Mouse (Mus musculus): ENCODE measurements around the gene Chil1. TPM values are rescaled to one million over a fixed set of nuclear protein-coding genes. Genes with fewer than 3 reads are reported as not detected.

Chil1 gene
- polyA plus RNA-seq, 1 experiment from 2014 or later = 3.3 TPM

- Histone ChIP-seq H3K4me3 (no peak overlapping the region), H3K27ac (no peak overlapping the region), H3K9ac (no peak overlapping the region), H3K4me1 (peaks cover 17% of the 10 kb centered on the region), H3K36me3 (no peaks in the 10 kb centered on the region), H3K9me3 (replicated peaks) (no peaks in the 10 kb centered on the region), H3K27me3 (peaks cover 29% of the 10 kb centered on the region), H3K4me2 (replicated peaks) (no peak overlapping the region)
- ATAC-seq (ENCODE audit: low FRiP score) = no peak
- WGBS = 71% methylated on average over 5 of the region's 5 CpGs
These were observed 48.0 kb downstream of the Chil1 start for GRCm38 (mm10) chr1:134229806-134230575.

- Histone ChIP-seq H3K9ac (no peak overlapping the region), H3K4me3 (no peak overlapping the region), H3K27me3 (peaks cover 37% of the 10 kb centered on the region), H3K4me2 (replicated peaks) (no peak overlapping the region), H3K9me3 (replicated peaks) (no peaks in the 10 kb centered on the region), H3K36me3 (no peaks in the 10 kb centered on the region), H3K4me1 (peaks cover 23% of the 10 kb centered on the region), H3K27ac (no peak overlapping the region)
- WGBS = 86% methylated on average over 10 of the region's 10 CpGs
- ATAC-seq (ENCODE audit: low FRiP score) = no peak
These were observed 48.8 kb downstream of the Chil1 start for GRCm38 (mm10) chr1:134230638-134231228.

- H3K27ac ChIP-seq = no peak overlapping the region
- H3K36me3 ChIP-seq = no peaks in the 10 kb centered on the region
- no peak overlapping the region for H3K9ac ChIP-seq
- no peak overlapping the region for H3K4me2 ChIP-seq (replicated peaks)
- no peaks in the 10 kb centered on the region for H3K9me3 ChIP-seq (replicated peaks)
- WGBS = 76% methylated on average over 3 of the region's 3 CpGs
- H3K4me3 ChIP-seq = no peak overlapping the region
- no peak for ATAC-seq (ENCODE audit: low FRiP score)
- peaks cover 42% of the 10 kb centered on the region for H3K27me3 ChIP-seq
- H3K4me1 ChIP-seq = peaks cover 23% of the 10 kb centered on the region
These were observed 49.3 kb downstream of the Chil1 start for GRCm38 (mm10) chr1:134231270-134231669.

- Histone ChIP-seq H3K4me3 (no peak overlapping the region), H3K27ac (no peak overlapping the region), H3K27me3 (peaks cover 46% of the 10 kb centered on the region), H3K4me2 (replicated peaks) (no peak overlapping the region), H3K4me1 (peaks cover 23% of the 10 kb centered on the region), H3K9me3 (replicated peaks) (no peaks in the 10 kb centered on the region), H3K9ac (no peak overlapping the region), H3K36me3 (no peaks in the 10 kb centered on the region)
- no peak for ATAC-seq (ENCODE audit: low FRiP score)
- WGBS = 76% methylated on average over 3 of the region's 3 CpGs
These were observed 49.7 kb downstream of the Chil1 start for GRCm38 (mm10) chr1:134231681-134232080.

- peaks cover 46% of the 10 kb centered on the region for H3K27me3 ChIP-seq
- H3K4me2 ChIP-seq (replicated peaks) = no peak overlapping the region
- no peaks in the 10 kb centered on the region for H3K9me3 ChIP-seq (replicated peaks)
- peaks cover 23% of the 10 kb centered on the region for H3K4me1 ChIP-seq
- 73% methylated on average over 8 of the region's 8 CpGs for WGBS
- H3K27ac ChIP-seq = no peak overlapping the region
- no peak overlapping the region for H3K9ac ChIP-seq
- H3K36me3 ChIP-seq = no peaks in the 10 kb centered on the region
- no peak for ATAC-seq (ENCODE audit: low FRiP score)
- no peak overlapping the region for H3K4me3 ChIP-seq
These were observed 50.4 kb downstream of the Chil1 start for GRCm38 (mm10) chr1:134232326-134232725.

GRCm38 (mm10) chr1:134232778-134233531, 51.0 kb downstream of the Chil1 start:
- no peaks in the 10 kb centered on the region for H3K36me3 ChIP-seq
- H3K27me3 ChIP-seq = peaks cover 51% of the 10 kb centered on the region
- no peaks in the 10 kb centered on the region for H3K9me3 ChIP-seq (replicated peaks)
- no peak for ATAC-seq (ENCODE audit: low FRiP score)
- no peak overlapping the region for H3K4me2 ChIP-seq (replicated peaks)
- WGBS = 54% methylated on average over 12 of the region's 12 CpGs
- H3K4me3 ChIP-seq = no peak overlapping the region
- H3K4me1 ChIP-seq = peaks cover 23% of the 10 kb centered on the region
- no peak overlapping the region for H3K9ac ChIP-seq
- no peak overlapping the region for H3K27ac ChIP-seq

- Histone ChIP-seq H3K27ac (no peak overlapping the region), H3K36me3 (no peaks in the 10 kb centered on the region), H3K4me2 (replicated peaks) (peak overlapping the region; percentile 93), H3K4me1 (peaks cover 23% of the 10 kb centered on the region), H3K4me3 (peak overlapping the region; percentile 44), H3K9me3 (replicated peaks) (no peaks in the 10 kb centered on the region), H3K9ac (no peak overlapping the region), H3K27me3 (peaks cover 53% of the 10 kb centered on the region)
- ATAC-seq (ENCODE audit: low FRiP score) = no peak
- WGBS = 50% methylated on average over 19 of the region's 19 CpGs
These were observed 51.9 kb downstream of the Chil1 start for GRCm38 (mm10) chr1:134233681-134234454.

- Histone ChIP-seq H3K27ac (no peak overlapping the region), H3K4me2 (replicated peaks) (peak overlapping the region; percentile 93), H3K27me3 (peaks cover 53% of the 10 kb centered on the region), H3K9me3 (replicated peaks) (no peaks in the 10 kb centered on the region), H3K4me1 (peaks cover 23% of the 10 kb centered on the region), H3K36me3 (no peaks in the 10 kb centered on the region), H3K9ac (peak overlapping the region; percentile 67), H3K4me3 (peak overlapping the region; percentile 44)
- WGBS = under 1% methylated on average over 41 of the region's 41 CpGs
- ATAC-seq (ENCODE audit: low FRiP score) = peak; percentile 59
These were observed 52.7 kb downstream of the Chil1 start for GRCm38 (mm10) chr1:134234455-134235390.

- Histone ChIP-seq H3K4me1 (peaks cover 23% of the 10 kb centered on the region), H3K4me2 (replicated peaks) (peak within 1 kb of the TSS; percentile 93), H3K9me3 (replicated peaks) (no peaks in the 10 kb centered on the region), H3K9ac (peak within 1 kb of the TSS; percentile 67), H3K36me3 (no peaks in the 10 kb centered on the region), H3K27me3 (peaks cover 53% of the 10 kb centered on the region), H3K27ac (no peak within 1 kb of the TSS), H3K4me3 (peak within 1 kb of the TSS; percentile 44)
- 1% methylated on average over 34 of the region's 37 CpGs for WGBS
- ATAC-seq (ENCODE audit: low FRiP score) = peak; percentile 46
These were observed 53.5 kb downstream of the Chil1 start, which contains the start of gene Adora1 for GRCm38 (mm10) chr1:134235391-134235921. Gene Adora1 (minus strand): TSS chr1:134235431.

GRCm38 (mm10) chr1:134236142-134236541, 54.2 kb downstream of the Chil1 start:
- H3K4me3 ChIP-seq = no peak overlapping the region
- H3K4me1 ChIP-seq = peaks cover 23% of the 10 kb centered on the region
- no peaks in the 10 kb centered on the region for H3K9me3 ChIP-seq (replicated peaks)
- WGBS = 23% methylated on average over 3 of the region's 3 CpGs
- peak overlapping the region; percentile 93; the same call in 1 of the 2 replicates for H3K4me2 ChIP-seq (replicated peaks)
- H3K9ac ChIP-seq = no peak overlapping the region
- H3K36me3 ChIP-seq = no peaks in the 10 kb centered on the region
- ATAC-seq (ENCODE audit: low FRiP score) = no peak
- H3K27ac ChIP-seq = no peak overlapping the region
- peaks cover 53% of the 10 kb centered on the region for H3K27me3 ChIP-seq

- Histone ChIP-seq H3K27ac (no peak overlapping the region), H3K4me3 (no peak overlapping the region), H3K9ac (no peak overlapping the region), H3K9me3 (replicated peaks) (no peaks in the 10 kb centered on the region), H3K27me3 (peaks cover 50% of the 10 kb centered on the region), H3K4me2 (replicated peaks) (no peak overlapping the region), H3K36me3 (no peaks in the 10 kb centered on the region), H3K4me1 (peaks cover 23% of the 10 kb centered on the region)
- no peak for ATAC-seq (ENCODE audit: low FRiP score)
- WGBS = 80% methylated on average over 3 of the region's 3 CpGs
These were observed 55.5 kb downstream of the Chil1 start for GRCm38 (mm10) chr1:134237438-134237837.
